Mouse (Mus musculus) ES-E14 (cell line): ENCODE results near the gene Dhx57.

Source experiments
- CHD2 ChIP-seq: IDR thresholded peaks from 2 replicates; pipeline ENCODE4 v1.6.1; 2014; ENCODE audit warnings: mild to moderate bottlenecking, low read depth, low read length, inconsistent platforms
- HCFC1 ChIP-seq: IDR thresholded peaks from 2 replicates; pipeline ENCODE4 v1.6.1; 2012; ENCODE audit warnings: low read length, inconsistent platforms, borderline replicate concordance; ENCODE audit not compliant: insufficient read depth
- MAFK ChIP-seq: IDR thresholded peaks from 2 replicates; pipeline ENCODE4 v1.6.1; 2014; ENCODE audit warnings: mild to moderate bottlenecking, low read depth, low read length, inconsistent platforms; ENCODE audit not compliant: insufficient read depth
- ZC3H11A ChIP-seq: IDR thresholded peaks from 2 replicates; pipeline ENCODE4 v1.6.1; 2012; ENCODE audit warnings: low read depth, mild to moderate bottlenecking, inconsistent platforms, low read length, borderline replicate concordance
- ZNF384 ChIP-seq: IDR thresholded peaks from 2 replicates; pipeline ENCODE4 v1.6.1; 2012; ENCODE audit warnings: low read depth, low read length, inconsistent platforms

- no peak for TF ChIP-seq MAFK
- no peak for TF ChIP-seq ZNF384
- TF ChIP-seq ZC3H11A = no peak
- TF ChIP-seq HCFC1 = no peak
- no peak for TF ChIP-seq CHD2
These were observed 84.6 kb downstream of the Dhx57 start for GRCm38 (mm10) chr17:80205657-80206056.
